Mouse (Mus musculus): Measurements from ENCODE around the gene Tab1.

DNA sequence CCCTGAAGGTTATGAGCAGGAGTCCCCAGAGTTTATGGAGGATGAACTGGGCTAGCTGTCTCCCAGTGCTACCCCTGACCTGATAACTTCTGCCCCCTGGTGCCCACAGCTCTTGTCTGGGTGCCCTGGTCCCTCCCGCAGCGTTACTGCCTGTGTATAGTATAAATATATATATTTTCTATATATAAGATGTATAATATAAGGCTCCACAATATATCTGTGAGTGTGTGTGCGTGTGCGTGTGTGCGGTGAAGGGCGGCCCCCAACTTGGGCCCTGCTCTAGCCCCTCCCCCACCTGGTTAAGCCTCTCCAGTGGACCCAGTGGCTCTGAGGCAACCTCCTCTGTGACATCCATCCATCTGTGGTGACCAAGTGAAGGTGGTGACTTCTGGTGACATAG lies 13.9 kb upstream of the Tab1 start:
- TF ChIP-seq CTCF (IDR thresholded peaks at IDR 0.05; ENCODE audit: low read depth) (no peak), EP300 (IDR thresholded peaks at IDR 0.05; ENCODE audit: low read depth) (no peak)
